Mouse (Mus musculus) heart, adult 2 months (tissue): Measurements from ENCODE around the gene Trp53i11.

Experiments
- EP300 ChIP-seq: fragments of 200-500 bp; IDR thresholded peaks from 2 replicates; pipeline ENCODE4 v1.6.1; 2011; ENCODE audit warnings: low read depth, low read length, control low read depth; ENCODE audit not compliant: insufficient read depth
- POLR2A ChIP-seq: fragments of 200-500 bp; IDR thresholded peaks from 2 replicates; pipeline ENCODE4 v1.6.1; 2011; ENCODE audit warnings: mild to moderate bottlenecking, low read depth, low read length, control low read depth; ENCODE audit not compliant: insufficient read depth

DNA sequence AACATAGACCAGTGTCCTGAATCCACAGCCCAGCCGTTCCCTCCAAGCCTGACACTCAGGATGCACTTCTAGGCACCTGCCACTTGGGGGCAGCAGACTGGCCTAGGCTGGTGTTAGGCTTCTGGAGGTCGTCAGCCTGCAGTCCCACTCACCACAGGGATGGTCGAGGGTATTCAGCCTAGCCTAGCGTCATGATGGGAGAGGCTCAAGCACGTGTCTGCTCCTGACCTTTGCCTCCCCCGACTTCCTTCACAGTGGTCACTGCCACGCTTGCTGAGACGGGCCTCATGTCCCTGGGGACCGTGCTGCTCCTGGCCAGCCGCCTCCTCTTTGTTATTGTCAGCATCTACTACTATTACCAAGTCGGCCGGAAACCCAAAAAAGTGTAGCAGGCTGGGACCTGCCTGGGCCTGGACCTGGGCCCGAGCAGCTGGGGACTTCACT, 12.2 kb downstream of the Trp53i11 start:
- TF ChIP-seq POLR2A (0 out of 2 replicates have a peak, but pooled peaks have one; percentile 9), EP300 (peak; percentile 75)
